Mouse (Mus musculus): ENCODE data around the gene Tmem209.

Gene Tmem209

GRCm38 (mm10) chr6:30538240-30538639 is 28.7 kb upstream of the Tmem209 start:
- no peak for DNase-seq (ENCODE audit: low spot score)

- DNase-seq (ENCODE audit: low spot score): no peak
Measured at GRCm38 (mm10) chr6:30535340-30535739, 25.8 kb upstream of the Tmem209 start.

GRCm38 (mm10) chr6:30528800-30529199 is 19.2 kb upstream of the Tmem209 start:
- no peak for DNase-seq (ENCODE audit: low spot score)

- no peak for DNase-seq (ENCODE audit: low spot score)
Measured at GRCm38 (mm10) chr6:30526586-30527515, 17.3 kb upstream of the Tmem209 start.

GRCm38 (mm10) chr6:30525456-30526332 is 16.1 kb upstream of the Tmem209 start:
- DNase-seq (ENCODE audit: low spot score): no peak

GRCm38 (mm10) chr6:30520400-30520799 is 10.8 kb upstream of the Tmem209 start:
- no peak for DNase-seq (ENCODE audit: low spot score)

- no peak for DNase-seq (ENCODE audit: low spot score)
Measured at GRCm38 (mm10) chr6:30514242-30514641, 4.7 kb upstream of the Tmem209 start.

- DNase-seq (ENCODE audit: low spot score): no peak
Measured at GRCm38 (mm10) chr6:30510291-30510690, 708 bp upstream of the Tmem209 start.

GRCm38 (mm10) chr6:30508824-30509223 is 759 bp downstream of the Tmem209 start:
- no peak for DNase-seq (ENCODE audit: low spot score)

GRCm38 (mm10) chr6:30499049-30499448 is 10.5 kb downstream of the Tmem209 start:
- DNase-seq (ENCODE audit: low spot score): peak; percentile 39

- no peak for DNase-seq (ENCODE audit: low spot score)
Measured at GRCm38 (mm10) chr6:30486504-30486903, 23.1 kb downstream of the Tmem209 start.

- DNase-seq (ENCODE audit: low spot score): no peak
Measured at GRCm38 (mm10) chr6:30482908-30483307, 26.7 kb downstream of the Tmem209 start.

- DNase-seq (ENCODE audit: low spot score): no peak
Measured at GRCm38 (mm10) chr6:30479418-30479817, 30.2 kb downstream of the Tmem209 start.

- no peak for DNase-seq (ENCODE audit: low spot score)
Measured at GRCm38 (mm10) chr6:30477784-30478183, 31.8 kb downstream of the Tmem209 start.

GRCm38 (mm10) chr6:30477210-30477714 is 32.3 kb downstream of the Tmem209 start:
- no peak for DNase-seq (ENCODE audit: low spot score)

GRCm38 (mm10) chr6:30476025-30476765 is 33.4 kb downstream of the Tmem209 start:
- DNase-seq (ENCODE audit: low spot score): no peak

GRCm38 (mm10) chr6:30471706-30472105 is 37.9 kb downstream of the Tmem209 start:
- no peak for DNase-seq (ENCODE audit: low spot score)

- no peak for DNase-seq (ENCODE audit: low spot score)
Measured at GRCm38 (mm10) chr6:30469370-30469769, 40.2 kb downstream of the Tmem209 start.

- DNase-seq (ENCODE audit: low spot score): no peak
Measured at GRCm38 (mm10) chr6:30468684-30469083, 40.9 kb downstream of the Tmem209 start.

GRCm38 (mm10) chr6:30468058-30468457 is 41.5 kb downstream of the Tmem209 start:
- DNase-seq (ENCODE audit: low spot score): no peak

GRCm38 (mm10) chr6:30465586-30465985 is 44.0 kb downstream of the Tmem209 start:
- no peak for DNase-seq (ENCODE audit: low spot score)

- no peak for DNase-seq (ENCODE audit: low spot score)
Measured at GRCm38 (mm10) chr6:30462822-30463221, 46.8 kb downstream of the Tmem209 start.
